Mouse (Mus musculus): ENCODE results near the gene Sox3. TPM values are rescaled to one million over a fixed set of nuclear protein-coding genes. Genes with fewer than 3 reads are reported as not detected.

Gene Sox3
- polyA plus RNA-seq (2012; rRNA removed), result 0.09 TPM in 1 of 2 replicates, not detected in the other

GRCm38 (mm10) chrX:60892801-60893681 is at the start of gene Sox3:
Gene Sox3, minus strand, starts transcription at chrX:60893430.
- 19% methylated on average over 77 of the region's 92 CpGs for WGBS
- no peaks in the 10 kb centered on the region for H3K36me3 ChIP-seq (ENCODE audit: control insufficient read depth, insufficient read depth, low read length)
- peak within 1 kb of the TSS; percentile 51 for H3K4me3 ChIP-seq (ENCODE audit: low read depth, low read length)
- H3K27me3 ChIP-seq (ENCODE audit: control insufficient read depth, insufficient read depth, low read length), result peaks cover 27% of the 10 kb centered on the region
- no peak within 1 kb of the TSS for H3K27ac ChIP-seq (ENCODE audit: insufficient read depth, low read depth, low read length)
- no peak for TF ChIP-seq CTCF (IDR thresholded peaks at IDR 0.05; ENCODE audit: extremely low read depth, insufficient read length, insufficient replicate concordance, low read depth, low read length)
- TF ChIP-seq POLR2A (IDR thresholded peaks at IDR 0.05; ENCODE audit: low read depth, low read length), result no peak
- H3K4me1 ChIP-seq (ENCODE audit: control insufficient read depth, insufficient read depth, insufficient read length, low read length), result 0 out of 2 replicates have a peak, but pooled peaks cover 2% of the 10 kb centered on the region

GRCm38 (mm10) chrX:60940225-60940624 is 47.0 kb upstream of the Sox3 start:
- no peaks in the 10 kb centered on the region for H3K27me3 ChIP-seq (ENCODE audit: control insufficient read depth, insufficient read depth, low read length)
- 83% methylated on average over 3 of the region's 3 CpGs for WGBS
- no peak for TF ChIP-seq POLR2A (IDR thresholded peaks at IDR 0.05; ENCODE audit: low read depth, low read length)
- no peak for TF ChIP-seq CTCF (IDR thresholded peaks at IDR 0.05; ENCODE audit: extremely low read depth, insufficient read length, insufficient replicate concordance, low read depth, low read length)
- H3K36me3 ChIP-seq (ENCODE audit: control insufficient read depth, insufficient read depth, low read length), result no peaks in the 10 kb centered on the region
- no peak overlapping the region for H3K27ac ChIP-seq (ENCODE audit: insufficient read depth, low read depth, low read length)
- no peaks in the 10 kb centered on the region for H3K4me1 ChIP-seq (ENCODE audit: control insufficient read depth, insufficient read depth, insufficient read length, low read length)
- H3K4me3 ChIP-seq (ENCODE audit: low read depth, low read length), result no peak overlapping the region

- TF ChIP-seq POLR2A (IDR thresholded peaks at IDR 0.05; ENCODE audit: low read depth, low read length) (no peak), CTCF (IDR thresholded peaks at IDR 0.05; ENCODE audit: extremely low read depth, insufficient read length, insufficient replicate concordance, low read depth, low read length) (no peak)
- Histone ChIP-seq H3K4me1 (ENCODE audit: control insufficient read depth, insufficient read depth, insufficient read length, low read length) (no peaks in the 10 kb centered on the region), H3K27me3 (ENCODE audit: control insufficient read depth, insufficient read depth, low read length) (0 out of 2 replicates have a peak, but pooled peaks cover 2% of the 10 kb centered on the region), H3K4me3 (ENCODE audit: low read depth, low read length) (no peak overlapping the region), H3K36me3 (ENCODE audit: control insufficient read depth, insufficient read depth, low read length) (no peaks in the 10 kb centered on the region), H3K27ac (ENCODE audit: insufficient read depth, low read depth, low read length) (no peak overlapping the region)
- 30% methylated on average over 4 of the region's 4 CpGs for WGBS
Observed at GRCm38 (mm10) chrX:60899546-60899945, 6.3 kb upstream of the Sox3 start.

- WGBS, result 14% methylated on average over 18 of the region's 18 CpGs
Observed at GRCm38 (mm10) chrX:60898641-60899040, 5.4 kb upstream of the Sox3 start.

GRCm38 (mm10) chrX:60896296-60896695 is 3.1 kb upstream of the Sox3 start:
- H3K4me1 ChIP-seq (ENCODE audit: control insufficient read depth, insufficient read depth, insufficient read length, low read length), result 0 out of 2 replicates have a peak, but pooled peaks cover 2% of the 10 kb centered on the region
- WGBS, result 17% methylated on average over 13 of the region's 13 CpGs
- no peaks in the 10 kb centered on the region for H3K36me3 ChIP-seq (ENCODE audit: control insufficient read depth, insufficient read depth, low read length)
- H3K4me3 ChIP-seq (ENCODE audit: low read depth, low read length), result no peak overlapping the region
- TF ChIP-seq CTCF (IDR thresholded peaks at IDR 0.05; ENCODE audit: extremely low read depth, insufficient read length, insufficient replicate concordance, low read depth, low read length), result no peak
- no peak for TF ChIP-seq POLR2A (IDR thresholded peaks at IDR 0.05; ENCODE audit: low read depth, low read length)
- no peak overlapping the region for H3K27ac ChIP-seq (ENCODE audit: insufficient read depth, low read depth, low read length)
- peaks cover 23% of the 10 kb centered on the region for H3K27me3 ChIP-seq (ENCODE audit: control insufficient read depth, insufficient read depth, low read length)

More at GRCm38 (mm10) chrX:60898641-60899040, 5.4 kb upstream of the Sox3 start:
- no peaks in the 10 kb centered on the region for H3K4me1 ChIP-seq (ENCODE audit: control insufficient read depth, insufficient read depth, insufficient read length, low read length)
- no peaks in the 10 kb centered on the region for H3K36me3 ChIP-seq (ENCODE audit: control insufficient read depth, insufficient read depth, low read length)
- no peak overlapping the region for H3K4me3 ChIP-seq (ENCODE audit: low read depth, low read length)
- TF ChIP-seq POLR2A (IDR thresholded peaks at IDR 0.05; ENCODE audit: low read depth, low read length) (no peak), CTCF (IDR thresholded peaks at IDR 0.05; ENCODE audit: extremely low read depth, insufficient read length, insufficient replicate concordance, low read depth, low read length) (no peak)
- H3K27ac ChIP-seq (ENCODE audit: insufficient read depth, low read depth, low read length), result no peak overlapping the region
- H3K27me3 ChIP-seq (ENCODE audit: control insufficient read depth, insufficient read depth, low read length), result peaks cover 5% of the 10 kb centered on the region

GRCm38 (mm10) chrX:60895416-60895815 is 2.2 kb upstream of the Sox3 start:
- no peak for TF ChIP-seq POLR2A (IDR thresholded peaks at IDR 0.05; ENCODE audit: low read depth, low read length)
- TF ChIP-seq CTCF (IDR thresholded peaks at IDR 0.05; ENCODE audit: extremely low read depth, insufficient read length, insufficient replicate concordance, low read depth, low read length), result no peak
- 0 out of 2 replicates have a peak, but pooled peaks cover 2% of the 10 kb centered on the region for H3K4me1 ChIP-seq (ENCODE audit: control insufficient read depth, insufficient read depth, insufficient read length, low read length)
- H3K27me3 ChIP-seq (ENCODE audit: control insufficient read depth, insufficient read depth, low read length), result peaks cover 27% of the 10 kb centered on the region
- no peak overlapping the region for H3K4me3 ChIP-seq (ENCODE audit: low read depth, low read length)
- no peak overlapping the region for H3K27ac ChIP-seq (ENCODE audit: insufficient read depth, low read depth, low read length)
- H3K36me3 ChIP-seq (ENCODE audit: control insufficient read depth, insufficient read depth, low read length), result no peaks in the 10 kb centered on the region
- WGBS, result 18% methylated on average over 8 of the region's 11 CpGs

Measured in small intestine, adult 2 months (tissue).